Mouse (Mus musculus) ES-E14 (cell line): ENCODE measurements around the gene Rgp1. TPM values are rescaled to one million over a fixed set of nuclear protein-coding genes. Genes with fewer than 3 reads are reported as not detected.

ENCODE experiments used
- DNase-seq: peaks from one replicate; pipeline ENCODE4 v3.0.0-alpha.2; 2013; ENCODE audit warnings: low read depth, low spot score
- H3K27ac ChIP-seq: 2 replicates; pipeline ENCODE4 v1.5.1; 2012; ENCODE audit warnings: low read depth, mild to moderate bottlenecking, low read length, moderate library complexity, mixed read lengths; ENCODE audit not compliant: poor library complexity, insufficient read depth, severe bottlenecking
- H3K36me3 ChIP-seq: 2 replicates; pipeline ENCODE4 v1.6.1; 2012; ENCODE audit warnings: mild to moderate bottlenecking, low read length, moderate library complexity, mixed read lengths; ENCODE audit not compliant: control insufficient read depth, poor library complexity, insufficient read depth, severe bottlenecking
- H3K4me1 ChIP-seq, 2 experiments: fragments of 150-350 bp in 1 of 2; sonication (generic) in 1 of 2; 2 replicates each; pipeline ENCODE4 v1.6.1; 2012; ENCODE audit warnings: low read length in 2 of 2, mild to moderate bottlenecking in 1 of 2, mixed read lengths in 1 of 2; ENCODE audit not compliant: control insufficient read depth in 2 of 2, insufficient read depth in 2 of 2, poor library complexity in 1 of 2
- H3K4me3 ChIP-seq, 2 experiments: fragments of 150-350 bp in 1 of 2; sonication (generic) in 1 of 2; 2 replicates each; pipeline ENCODE4 v1.5.1; 2012; ENCODE audit warnings: low read length in 2 of 2, low read depth in 1 of 2, mild to moderate bottlenecking in 1 of 2, mixed read lengths in 1 of 2; ENCODE audit not compliant: insufficient read depth in 1 of 2, poor library complexity in 1 of 2, severe bottlenecking in 1 of 2
- H3K9ac ChIP-seq: 2 replicates; pipeline ENCODE4 v1.6.1; 2012; ENCODE audit warnings: low read depth, mild to moderate bottlenecking, low read length, mixed read lengths; ENCODE audit not compliant: poor library complexity, insufficient read depth, severe bottlenecking
- H3K9me3 ChIP-seq: fragments of 150-350 bp; sonication (generic); 2 replicates; pipeline ENCODE4 v1.6.1; 2012; ENCODE audit warnings: low read depth, mild to moderate bottlenecking, low read length; ENCODE audit not compliant: control insufficient read depth, insufficient read depth
- CHD2 ChIP-seq: IDR thresholded peaks from 2 replicates; pipeline ENCODE4 v1.6.1; 2014; ENCODE audit warnings: mild to moderate bottlenecking, low read depth, low read length, inconsistent platforms
- HCFC1 ChIP-seq: IDR thresholded peaks from 2 replicates; pipeline ENCODE4 v1.6.1; 2012; ENCODE audit warnings: low read length, inconsistent platforms, borderline replicate concordance; ENCODE audit not compliant: insufficient read depth
- MAFK ChIP-seq: IDR thresholded peaks from 2 replicates; pipeline ENCODE4 v1.6.1; 2014; ENCODE audit warnings: mild to moderate bottlenecking, low read depth, low read length, inconsistent platforms; ENCODE audit not compliant: insufficient read depth
- ZC3H11A ChIP-seq: IDR thresholded peaks from 2 replicates; pipeline ENCODE4 v1.6.1; 2012; ENCODE audit warnings: low read depth, mild to moderate bottlenecking, inconsistent platforms, low read length, borderline replicate concordance
- ZNF384 ChIP-seq: IDR thresholded peaks from 2 replicates; pipeline ENCODE4 v1.6.1; 2012; ENCODE audit warnings: low read depth, low read length, inconsistent platforms
- in situ Hi-C, 2 experiments: fragments of 600-800 bp; cut with MboI; formaldehyde crosslinking; loops; one replicate each; pipeline ENCODE4 v1.15.1; 2025; ENCODE audit warnings: low sequenced_read_pairs in 2 of 2, inconsistent platforms in 1 of 2; ENCODE audit not compliant: unreplicated experiment in 2 of 2
- total RNA-seq: library from RNA; depleted of rRNA; stranded (reverse); fragments of 300-350 nt; gene quantifications from 2 replicates; pipeline ENCODE4 v1.2.3, GENCODE M21; 2012

Rgp1 gene
- total RNA-seq, 1 experiment = 27.1 TPM

DNA sequence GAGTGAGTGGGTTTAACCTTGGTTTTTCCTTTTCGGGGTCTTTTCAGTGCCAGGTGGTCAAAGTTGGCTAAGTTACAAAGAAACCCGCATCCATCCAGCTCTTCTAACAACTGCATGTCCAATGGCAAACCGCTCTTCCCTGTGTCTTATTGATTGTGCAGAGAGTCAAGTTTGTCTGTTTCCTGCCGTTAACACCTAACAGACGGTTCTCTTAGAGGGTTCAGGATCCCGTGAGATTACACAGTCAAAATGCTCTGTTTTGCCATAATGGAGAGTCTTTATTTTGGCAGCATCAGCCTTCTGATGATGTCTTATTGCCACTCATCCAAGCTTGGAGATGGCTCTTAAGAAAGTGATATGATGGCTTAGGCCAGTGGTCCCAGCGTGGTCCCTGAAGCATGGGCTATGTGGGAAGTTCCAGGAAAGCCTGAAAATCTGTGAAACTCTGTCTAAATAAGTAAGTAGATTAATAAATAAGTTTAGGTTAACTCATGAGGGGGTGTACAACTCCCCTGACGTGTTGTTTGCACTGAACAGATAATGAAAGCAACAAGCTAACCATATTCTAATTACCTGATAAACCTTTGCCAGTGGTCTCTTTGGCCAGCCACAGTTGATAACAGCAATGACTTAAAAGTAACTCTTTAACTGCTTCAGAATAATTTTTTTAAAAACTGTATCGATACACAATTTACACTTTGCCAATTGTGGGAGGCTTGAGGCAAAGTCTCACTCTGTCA, 21.9 kb downstream of the Rgp1 start:
- in situ Hi-C loops = no loop called here
- H3K9me3 ChIP-seq = no peaks in the 10 kb centered on the region
- DNase-seq = no peak
- TF ChIP-seq ZC3H11A (no peak), HCFC1 (no peak), CHD2 (no peak), MAFK (no peak)
- H3K4me1 ChIP-seq = no peaks in the 10 kb centered on the region; a peak in 1 of 4 replicates
- H3K9ac ChIP-seq = no peak overlapping the region
- H3K27ac ChIP-seq = no peak overlapping the region
- H3K4me3 ChIP-seq = no peak overlapping the region
- H3K36me3 ChIP-seq = no peaks in the 10 kb centered on the region

GRCm38 (mm10) chr4:43604099-43604498, 25.6 kb downstream of the Rgp1 start:
- in situ Hi-C loops = no loop called here
- H3K27ac ChIP-seq = no peak overlapping the region
- no peak for DNase-seq

DNA sequence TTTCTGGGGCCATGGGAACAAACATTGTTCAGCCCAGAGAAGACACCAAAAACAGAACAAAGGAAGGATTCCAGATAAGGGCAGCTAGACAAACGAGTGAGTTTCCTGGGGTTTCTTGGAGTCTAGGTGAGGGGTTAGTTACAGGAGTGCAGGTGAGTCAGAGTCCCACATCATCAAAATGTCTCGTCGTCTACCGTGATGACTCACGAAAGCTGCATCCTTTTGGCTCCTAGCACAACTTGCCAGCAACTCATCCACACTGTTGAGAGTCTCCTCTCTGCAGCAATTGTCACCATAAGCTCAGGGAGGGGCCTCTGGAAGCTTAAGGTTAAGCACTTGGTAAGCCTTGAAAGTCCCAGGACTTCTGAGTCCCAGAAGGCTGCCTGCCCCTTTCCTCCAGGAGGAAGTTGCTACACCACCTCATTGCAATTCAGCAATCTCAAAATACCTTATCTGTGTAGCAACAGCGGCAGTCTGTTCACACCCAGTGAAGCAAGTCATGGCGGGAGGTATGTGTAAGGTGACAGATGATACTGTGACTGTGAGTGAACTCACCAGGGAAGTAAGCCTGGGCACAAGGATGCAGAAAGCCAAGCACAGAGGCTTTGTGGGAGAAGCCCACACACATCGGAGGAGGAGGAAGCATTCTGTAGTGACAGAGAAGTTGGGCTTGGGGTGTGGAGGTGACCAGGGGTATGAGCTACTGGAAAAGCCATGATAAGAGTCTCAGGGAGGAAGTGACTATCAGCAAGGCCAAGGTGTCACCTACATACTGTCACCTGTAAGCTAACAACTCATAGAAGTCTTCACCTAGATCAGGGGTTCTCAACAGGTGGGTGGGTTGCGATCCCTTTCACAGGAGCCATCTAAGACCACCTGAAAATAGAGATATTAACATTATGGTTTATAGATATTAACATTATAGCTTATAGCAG, 26.5 kb downstream of the Rgp1 start:
- H3K27ac ChIP-seq = no peak overlapping the region
- H3K4me3 ChIP-seq = no peak overlapping the region
- H3K36me3 ChIP-seq = no peaks in the 10 kb centered on the region
- no peak overlapping the region for H3K9ac ChIP-seq
- DNase-seq = no peak
- no peaks in the 10 kb centered on the region for H3K9me3 ChIP-seq
- no peaks in the 10 kb centered on the region for H3K4me1 ChIP-seq
- in situ Hi-C loops = no loop called here
- TF ChIP-seq ZNF384 = no peak
- no peak for TF ChIP-seq HCFC1
- TF ChIP-seq ZC3H11A = no peak
- TF ChIP-seq MAFK = no peak

More at GRCm38 (mm10) chr4:43604099-43604498, 25.6 kb downstream of the Rgp1 start:
- H3K9me3 ChIP-seq = no peaks in the 10 kb centered on the region
- H3K4me1 ChIP-seq = no peaks in the 10 kb centered on the region
- no peaks in the 10 kb centered on the region for H3K36me3 ChIP-seq
- no peak overlapping the region for H3K4me3 ChIP-seq
- no peak overlapping the region for H3K9ac ChIP-seq
- no peak for TF ChIP-seq HCFC1
- TF ChIP-seq ZNF384 = no peak
- TF ChIP-seq MAFK = no peak
- TF ChIP-seq ZC3H11A = no peak
- no peak for TF ChIP-seq CHD2

- Histone ChIP-seq H3K4me3 (no peak overlapping the region), H3K4me1 (no peaks in the 10 kb centered on the region), H3K9ac (no peak overlapping the region), H3K27ac (no peak overlapping the region), H3K9me3 (no peaks in the 10 kb centered on the region), H3K36me3 (no peaks in the 10 kb centered on the region)
- in situ Hi-C loops = no loop called here
- TF ChIP-seq CHD2 (no peak), ZC3H11A (no peak), MAFK (no peak), ZNF384 (no peak), HCFC1 (no peak)
- DNase-seq = no peak
These were observed 34.0 kb downstream of the Rgp1 start for GRCm38 (mm10) chr4:43612534-43612933.
